Mouse (Mus musculus) T-helper 1 cell (primary cell): ENCODE data around the gene Unc13a.

Experiments
- in situ Hi-C: fragments of 300-600 bp; cut with MboI, MseI; formaldehyde crosslinking; loops from one replicate; pipeline ENCODE4 v1.15.1; 2025; ENCODE audit warnings: high pct_unique_total_duplicates

The Unc13a gene

DNA sequence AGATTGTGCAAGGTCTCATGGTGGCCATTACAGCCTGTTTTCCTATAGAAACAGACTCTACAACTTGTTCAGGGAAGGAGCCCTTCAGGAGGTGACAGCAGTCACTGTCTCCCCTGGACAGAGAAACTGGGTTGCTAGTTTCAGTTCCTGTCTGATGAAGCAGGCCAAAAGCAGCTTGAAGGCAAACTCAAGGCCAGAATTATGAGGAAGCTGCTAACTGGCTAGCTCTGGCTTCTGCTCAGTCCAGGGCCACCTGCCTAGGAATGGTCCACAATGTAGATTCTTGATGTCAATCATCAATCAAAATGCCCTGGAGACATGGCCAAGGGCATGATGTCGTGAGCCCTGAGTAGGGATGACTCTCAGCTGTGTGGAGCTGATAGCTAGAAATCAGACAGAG lies 46.5 kb downstream of the Unc13a start:
- in situ Hi-C loops, result no loop called here

DNA sequence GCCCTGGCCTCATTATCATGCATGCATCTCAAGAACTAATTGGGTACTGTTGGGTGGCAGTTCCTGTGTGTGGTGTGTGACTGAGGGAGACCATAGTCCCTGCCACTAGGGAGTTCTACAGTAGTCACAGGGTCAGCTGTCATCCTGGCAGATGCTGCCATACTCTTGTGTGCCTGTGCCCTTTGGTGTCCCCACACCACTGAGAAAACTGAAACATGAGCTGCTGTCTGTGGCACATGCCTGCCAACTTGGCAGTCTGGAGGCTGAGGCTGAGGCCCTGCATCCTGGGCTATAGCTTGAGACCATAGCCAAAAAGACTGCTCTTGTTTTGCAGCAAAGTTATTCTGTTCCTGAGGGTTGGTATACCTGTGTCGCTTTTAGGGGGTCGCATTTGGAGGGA lies 51.8 kb downstream of the Unc13a start:
- in situ Hi-C loops, result loop anchor here (25.0 kb wide), 1 partner anchor 1743 kb away; the partner anchor contains the start of gene Large1

DNA sequence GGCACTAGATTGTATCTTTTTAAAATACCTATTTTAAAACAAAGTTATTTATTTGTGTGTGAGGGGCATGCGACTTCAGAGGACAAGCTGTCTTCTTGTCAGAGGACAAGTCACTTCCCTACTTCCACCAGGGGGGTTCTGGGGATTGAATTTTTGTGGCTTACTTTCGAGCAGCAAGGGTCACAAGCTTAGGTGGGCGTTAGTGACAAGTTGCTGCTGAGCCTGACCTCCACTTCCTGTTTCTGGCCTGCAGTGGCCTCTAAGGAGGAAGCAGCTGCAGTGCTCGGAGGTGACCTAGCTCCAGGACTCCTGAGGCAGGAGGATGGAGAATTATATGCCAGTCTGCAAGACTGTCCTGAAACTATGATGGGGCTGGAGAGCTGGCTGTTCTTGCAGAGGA lies 58.1 kb downstream of the Unc13a start:
- in situ Hi-C loops, result loop anchor here (25.0 kb wide), 1 partner anchor 1749 kb away; the partner anchor contains the start of gene Large1

DNA sequence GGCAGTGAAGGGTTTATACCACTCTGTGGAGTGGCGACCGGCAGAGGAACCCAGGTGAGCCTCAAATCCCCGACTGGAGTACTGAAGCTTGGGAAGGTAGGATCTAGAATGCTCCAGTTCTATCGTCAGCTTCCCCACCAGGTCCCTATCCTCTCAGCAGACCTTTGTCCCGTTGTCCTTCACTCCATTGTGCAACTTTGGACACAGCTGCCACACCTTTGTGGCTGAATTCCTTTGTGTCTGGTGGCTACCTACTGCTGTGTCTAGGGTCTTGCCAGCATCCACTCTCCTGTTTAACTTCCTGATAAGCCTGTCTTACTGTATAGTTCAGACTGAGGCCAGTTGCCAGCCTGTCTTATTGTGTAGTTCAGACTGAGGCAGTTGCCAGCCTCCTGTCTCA lies 59.4 kb downstream of the Unc13a start:
- in situ Hi-C loops, result loop anchor here (25.0 kb wide), 1 partner anchor 1750 kb away; the partner anchor contains the start of gene Large1

DNA sequence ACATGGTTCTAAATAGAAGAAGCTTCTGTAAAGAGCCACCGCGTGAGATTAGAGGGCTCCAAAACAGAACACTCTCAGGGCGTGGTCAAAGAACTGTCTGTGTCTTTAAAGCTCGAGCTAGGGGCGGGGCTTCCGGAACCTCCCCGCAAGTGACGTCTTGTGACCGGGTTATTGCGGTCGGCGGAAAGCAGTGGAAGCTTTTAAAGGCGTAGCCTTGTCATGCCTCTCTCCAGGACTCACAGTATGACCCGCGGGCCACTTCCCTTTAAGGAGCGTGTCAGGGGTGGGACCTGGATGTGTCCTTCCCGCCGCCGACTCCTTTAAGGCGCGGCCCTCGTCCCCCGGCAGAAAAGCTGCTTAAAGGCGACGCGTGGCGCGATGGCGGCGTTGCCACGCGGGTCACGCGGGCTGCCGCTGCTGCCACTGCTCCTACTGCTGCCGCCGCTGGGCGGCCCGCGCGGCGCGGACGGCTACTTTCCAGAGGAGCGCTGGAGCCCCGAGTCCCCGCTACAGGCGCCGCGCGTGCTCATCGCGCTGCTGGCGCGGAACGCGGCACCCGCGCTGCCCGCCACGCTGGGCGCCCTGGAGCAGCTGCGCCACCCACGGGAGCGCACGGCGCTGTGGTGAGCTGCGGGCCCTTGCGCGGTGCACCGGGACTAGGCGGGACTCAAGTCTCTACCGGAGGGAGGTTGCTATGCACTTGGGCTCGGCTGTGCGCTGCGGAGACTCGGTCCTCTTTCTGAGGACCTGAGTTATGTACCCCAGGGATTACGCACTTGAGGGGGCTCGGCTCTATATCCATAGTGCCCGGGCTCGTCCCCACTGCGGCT lies 60.5 kb downstream of the Unc13a start, which contains the start of gene Colgalt1:
TSS of gene Colgalt1 (plus strand) at position 177 of the 830 bp plus-strand sequence.
- in situ Hi-C loops, result loop anchor here (25.0 kb wide), 1 partner anchor 1751 kb away; the partner anchor contains the start of gene Large1

DNA sequence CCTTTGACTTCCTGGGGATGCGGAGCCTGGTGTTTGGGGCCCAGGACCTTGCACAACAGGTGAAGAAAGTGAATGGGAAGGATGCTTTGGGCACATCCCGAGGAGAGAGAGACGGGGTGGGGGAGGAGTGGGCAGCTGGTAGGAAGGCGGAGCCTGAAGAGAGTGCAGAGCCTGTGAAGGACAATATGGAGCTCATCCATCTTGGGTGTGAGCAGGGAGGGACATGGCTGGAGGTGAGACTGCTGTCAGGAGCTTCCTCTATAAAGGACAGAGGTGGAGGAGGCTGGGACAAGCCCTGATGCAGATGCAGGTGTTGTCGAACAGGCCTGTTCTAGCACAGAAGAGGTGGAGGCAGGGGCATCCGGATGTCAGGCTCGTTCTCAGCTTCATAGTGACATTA lies 67.5 kb downstream of the Unc13a start:
- in situ Hi-C loops, result loop anchor here (5.0 to 25.0 kb wide), 2 partner anchors 42 to 1758 kb away; partner anchors contain the start of gene Large1

DNA sequence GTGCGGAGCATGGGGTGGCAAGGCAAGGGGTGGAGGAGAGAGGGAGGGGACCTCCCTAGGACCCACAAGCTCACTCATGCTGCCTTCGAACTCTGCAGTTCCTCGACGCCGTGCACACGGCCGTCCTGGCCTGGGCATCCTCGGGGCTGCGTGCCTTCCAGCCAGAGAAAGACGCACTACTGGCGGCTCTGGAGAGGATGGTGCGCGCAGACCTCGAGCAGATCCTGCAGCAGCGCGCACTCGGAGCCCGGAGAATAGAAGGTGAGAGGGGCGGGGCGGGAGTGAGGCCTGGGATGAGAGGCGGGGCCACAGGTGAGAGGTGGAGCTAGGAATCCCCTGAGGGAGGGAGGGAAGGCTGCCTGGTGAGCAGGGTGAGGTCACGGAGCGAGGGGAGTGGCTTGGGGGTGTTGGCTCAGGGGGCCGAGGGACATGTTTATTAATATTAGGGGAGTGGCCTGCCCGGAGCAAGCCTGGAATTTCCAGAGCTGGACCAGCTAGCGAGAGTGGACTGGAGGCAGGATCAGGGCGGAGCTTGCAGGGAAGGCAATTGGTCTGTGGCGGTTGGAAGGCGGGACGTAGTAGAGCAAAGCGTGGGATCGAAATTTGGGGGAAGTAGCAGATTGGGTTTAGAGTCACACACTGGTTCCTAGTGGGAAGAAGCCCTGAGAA lies 68.8 kb downstream of the Unc13a start:
- in situ Hi-C loops, result loop anchor here (5.0 to 25.0 kb wide), 2 partner anchors 40 to 1760 kb away; partner anchors contain the start of gene Large1

DNA sequence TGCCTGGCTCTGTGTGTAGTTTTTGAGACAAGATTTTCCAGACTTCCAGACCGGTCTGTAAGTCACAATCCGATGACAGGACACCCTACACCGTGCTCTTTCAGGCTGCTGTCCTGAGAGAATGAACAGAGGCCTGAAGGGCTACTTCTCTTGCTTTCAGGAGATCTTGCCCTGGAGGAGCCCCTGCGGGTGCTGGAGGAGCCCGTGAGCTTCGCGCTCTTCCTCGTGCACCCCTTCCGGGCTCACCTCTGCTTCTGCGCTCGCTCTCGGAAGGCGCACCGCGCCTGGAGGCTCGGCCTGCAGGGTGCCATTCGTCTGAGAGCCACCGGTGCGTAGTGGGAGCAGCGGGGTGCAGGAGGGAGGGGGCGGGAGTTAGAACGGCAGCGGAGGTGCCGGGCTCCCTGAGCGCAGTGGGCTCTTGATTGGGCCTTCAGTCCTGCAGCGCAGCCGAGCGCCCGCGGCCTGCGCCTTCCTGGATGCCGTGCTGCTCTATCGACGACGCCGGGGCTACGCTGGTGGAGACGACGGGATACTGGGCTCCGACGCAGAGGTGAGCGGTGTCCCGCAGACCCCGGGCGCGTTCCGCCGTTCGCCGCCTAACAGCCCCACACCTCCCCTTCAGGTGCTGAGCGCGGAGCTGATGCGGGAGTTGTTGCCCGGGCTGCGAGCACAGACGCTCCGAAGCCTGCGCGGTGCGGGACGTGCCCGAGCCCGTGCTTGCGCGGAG lies 69.5 kb downstream of the Unc13a start:
- in situ Hi-C loops, result loop anchor here (5.0 to 25.0 kb wide), 2 partner anchors 40 to 1760 kb away; partner anchors contain the start of gene Large1

DNA sequence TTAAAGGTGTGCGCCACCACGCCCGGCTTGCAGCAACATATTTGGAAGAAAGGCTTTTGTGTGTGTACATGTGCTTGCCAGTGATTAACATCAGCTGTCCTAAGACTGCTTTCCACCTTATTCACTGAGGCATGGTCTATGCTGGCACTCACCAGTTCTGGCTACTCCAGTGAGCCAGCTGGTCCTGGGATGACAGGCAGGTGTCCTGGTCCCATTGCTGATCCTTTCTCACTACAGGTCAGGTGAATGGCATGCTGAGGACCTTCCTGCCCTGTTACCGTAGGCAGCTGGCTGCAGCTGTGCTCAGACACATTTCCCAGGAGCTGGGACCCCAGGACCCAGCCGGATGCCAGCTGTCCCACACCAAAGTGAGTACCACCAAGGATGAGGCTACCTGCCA lies 72.7 kb downstream of the Unc13a start:
- in situ Hi-C loops, result no loop called here

DNA sequence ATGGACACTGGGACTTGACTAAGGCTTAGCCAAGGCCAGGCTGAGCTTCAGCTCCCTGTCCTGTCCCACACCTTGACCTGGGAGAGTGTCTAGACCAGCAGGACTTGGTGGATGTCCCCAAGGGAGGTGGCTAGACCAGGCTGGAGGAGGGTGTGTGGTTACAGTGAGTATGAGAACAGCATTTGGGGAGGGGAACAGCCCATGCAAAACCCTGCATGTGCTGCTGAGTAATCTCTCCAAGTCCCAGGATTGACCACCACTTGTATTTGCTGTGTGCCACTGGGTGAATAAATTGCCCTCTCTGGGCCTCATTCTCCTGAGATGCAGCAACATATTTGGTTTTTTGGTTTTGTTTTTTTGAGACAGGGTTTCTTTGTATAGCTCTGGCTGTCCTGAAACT lies 73.2 kb downstream of the Unc13a start:
- in situ Hi-C loops, result no loop called here

DNA sequence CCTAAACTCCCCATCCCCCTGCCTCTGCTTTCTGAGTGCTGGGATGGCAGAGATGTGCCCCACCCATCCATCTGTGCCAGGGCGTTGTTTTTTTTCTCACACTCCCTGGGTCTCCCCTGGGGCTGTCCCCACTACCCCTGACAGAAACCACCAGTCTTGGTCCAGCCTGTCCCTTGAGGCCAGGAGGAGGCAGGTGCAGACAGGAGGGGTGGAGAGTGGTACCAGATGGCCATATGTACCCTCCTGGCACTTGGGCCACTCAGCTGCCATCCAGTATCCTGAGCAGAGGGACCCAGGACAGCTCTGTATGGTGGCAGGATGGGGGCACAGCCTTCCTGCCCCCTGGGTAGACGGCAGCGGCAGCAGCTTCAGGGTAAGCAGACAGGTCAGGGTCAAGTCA lies 74.1 kb downstream of the Unc13a start, which contains the start of gene Fam129c:
TSS of gene Fam129c (plus strand) at position 198 of the 400 bp plus-strand sequence.
- in situ Hi-C loops, result no loop called here

DNA sequence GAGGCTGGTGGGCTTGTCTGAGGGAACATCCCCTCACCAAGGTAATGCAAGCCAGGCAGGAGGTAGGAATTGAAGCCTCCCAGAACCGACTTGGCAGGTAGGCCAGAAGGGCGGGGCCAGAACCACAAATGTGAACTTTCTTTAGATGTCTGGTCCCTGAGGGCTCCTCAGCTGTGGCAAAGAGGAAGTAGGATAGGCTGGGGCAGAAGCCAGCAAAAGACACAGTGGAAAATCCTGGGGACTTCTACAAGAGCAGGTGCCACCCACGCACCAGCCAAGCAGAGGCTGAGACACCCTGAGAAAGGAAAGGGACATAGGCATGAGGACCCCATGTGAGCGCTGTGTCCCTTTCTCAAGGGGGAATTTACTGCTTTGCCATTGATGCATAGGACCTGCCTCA lies 74.8 kb downstream of the Unc13a start:
- in situ Hi-C loops, result no loop called here

DNA sequence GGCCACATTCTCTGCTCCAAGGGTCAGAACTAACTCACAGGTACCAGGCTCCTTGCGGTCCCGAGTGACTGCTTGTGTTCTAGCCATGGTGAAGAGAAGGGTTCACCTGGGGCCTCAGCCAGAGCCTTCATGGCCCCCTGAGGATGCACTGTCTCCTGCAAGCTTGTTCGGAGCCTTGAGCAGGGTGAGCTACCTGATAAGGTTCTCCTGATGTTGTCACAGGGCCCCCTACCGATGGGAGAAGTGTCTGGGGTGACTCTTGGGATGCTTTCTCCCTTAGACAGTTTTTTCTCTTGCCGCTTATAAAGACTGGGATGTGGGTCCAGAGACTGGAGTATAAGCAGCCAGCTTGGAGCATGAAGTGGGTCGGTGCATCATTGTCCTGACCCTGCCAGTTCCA lies 75.2 kb downstream of the Unc13a start:
- in situ Hi-C loops, result no loop called here

DNA sequence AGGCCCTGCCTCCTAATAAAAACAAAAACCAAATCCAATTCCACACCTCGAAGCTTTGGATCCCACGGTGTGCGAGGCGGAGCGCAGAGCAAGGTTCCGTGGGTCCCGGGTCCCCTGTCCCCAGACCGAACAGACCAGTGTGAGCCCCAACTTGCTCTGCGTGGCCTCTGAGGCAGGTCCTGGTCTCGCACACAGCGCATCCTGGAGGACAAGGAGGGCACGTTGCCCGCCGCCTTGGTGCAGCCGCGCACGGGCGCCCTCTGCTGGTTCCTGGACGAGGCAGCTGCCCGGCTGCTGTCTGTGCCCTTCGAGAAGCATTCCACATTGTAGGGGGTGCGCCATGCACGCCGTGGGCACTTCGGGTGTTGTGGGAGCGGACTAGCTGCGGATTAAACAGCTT lies 75.7 kb downstream of the Unc13a start:
- in situ Hi-C loops, result no loop called here

DNA sequence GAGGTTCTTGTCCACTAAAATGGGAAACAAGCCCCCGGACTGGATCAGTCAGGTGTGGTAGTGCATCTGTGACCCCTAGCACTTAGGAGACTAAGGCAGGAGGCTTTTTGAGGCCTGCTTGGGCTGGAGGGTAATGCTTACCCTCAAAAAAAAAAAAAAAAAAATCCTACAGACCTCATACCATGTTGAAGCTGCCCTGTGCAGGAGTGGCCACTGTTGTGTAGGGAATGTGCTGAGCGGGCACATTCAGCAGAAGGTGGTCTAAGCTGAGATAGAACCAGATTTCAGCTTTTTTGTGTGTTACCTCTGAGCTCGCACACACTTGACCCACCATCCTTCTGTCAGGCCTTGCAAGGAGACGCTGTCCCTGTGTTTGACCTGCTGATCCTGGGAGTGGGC lies 77.2 kb downstream of the Unc13a start:
- in situ Hi-C loops, result no loop called here

DNA sequence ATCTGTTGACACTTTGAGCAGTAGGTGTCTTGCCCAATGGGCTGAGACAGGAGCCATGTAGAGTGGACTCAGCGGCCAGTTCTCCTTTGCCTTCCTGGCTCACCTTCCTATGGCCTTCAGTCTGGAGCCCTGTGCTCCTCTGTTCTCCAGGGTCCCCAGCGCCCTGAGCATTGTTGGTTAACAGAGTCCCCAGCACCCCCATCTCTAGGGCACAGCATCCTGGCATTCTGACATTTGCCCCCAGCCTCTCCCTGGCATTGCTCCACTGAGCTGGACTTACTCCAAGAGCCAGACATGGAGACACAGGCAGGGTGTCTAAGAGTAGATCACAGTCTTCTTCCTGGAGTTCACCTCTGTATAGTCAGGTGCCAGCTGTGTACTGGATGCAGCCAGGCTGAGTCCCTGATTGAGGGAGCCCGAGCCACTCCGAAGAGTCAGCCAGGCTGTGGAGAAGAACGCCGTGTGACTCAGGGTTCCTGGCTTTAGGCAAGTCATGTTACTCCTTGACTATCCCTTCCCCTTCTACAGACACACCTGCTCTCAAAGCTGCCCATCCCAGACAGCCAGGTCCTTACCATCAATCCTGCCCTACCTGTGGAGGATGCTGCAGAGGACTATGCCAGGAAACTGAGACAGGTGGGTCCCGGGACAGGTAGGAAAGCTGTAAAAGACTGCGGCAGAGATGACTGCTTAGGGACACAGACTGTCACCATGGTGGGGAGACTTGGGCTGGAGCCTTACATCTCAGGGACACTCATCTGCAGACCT lies 77.8 kb downstream of the Unc13a start:
- in situ Hi-C loops, result no loop called here

DNA sequence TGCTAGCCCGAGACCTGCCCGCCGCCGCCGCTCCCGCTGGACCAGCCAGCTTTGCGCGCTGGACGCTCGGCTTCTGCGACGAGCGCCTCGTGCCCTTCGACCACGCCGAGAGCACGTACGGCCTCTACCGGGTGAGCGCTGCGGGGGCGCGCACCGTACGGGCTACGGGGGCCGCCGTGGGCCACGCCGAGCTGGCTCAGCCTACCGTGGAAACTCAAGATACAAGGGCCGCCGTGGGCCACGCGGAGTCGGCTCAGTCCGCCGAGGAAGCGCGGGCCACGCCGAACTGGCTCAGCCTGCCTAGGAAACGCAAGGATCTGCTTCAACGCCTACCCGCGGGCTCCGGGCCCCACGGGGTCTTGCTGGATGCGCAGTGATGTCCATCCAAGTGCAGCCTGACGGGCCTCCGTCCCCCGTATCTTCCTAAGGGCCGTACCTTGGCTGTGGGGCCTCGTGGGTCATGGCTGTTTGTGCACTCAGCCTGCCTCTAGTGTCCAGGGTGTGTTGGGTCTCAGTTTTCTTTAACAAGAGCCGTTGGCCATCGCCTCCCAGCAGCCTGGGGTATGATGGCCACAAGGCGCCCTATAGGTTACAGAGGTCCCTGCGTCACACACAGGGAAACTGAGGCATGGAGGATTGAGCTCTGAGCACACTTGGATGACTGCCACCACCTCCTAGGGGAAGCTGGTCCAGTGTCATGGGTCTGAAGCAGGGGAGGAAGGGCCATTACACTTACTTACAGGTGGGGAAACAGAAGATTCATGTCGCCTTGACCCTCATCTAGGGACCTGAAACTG lies 79.0 kb downstream of the Unc13a start:
- in situ Hi-C loops, result no loop called here

DNA sequence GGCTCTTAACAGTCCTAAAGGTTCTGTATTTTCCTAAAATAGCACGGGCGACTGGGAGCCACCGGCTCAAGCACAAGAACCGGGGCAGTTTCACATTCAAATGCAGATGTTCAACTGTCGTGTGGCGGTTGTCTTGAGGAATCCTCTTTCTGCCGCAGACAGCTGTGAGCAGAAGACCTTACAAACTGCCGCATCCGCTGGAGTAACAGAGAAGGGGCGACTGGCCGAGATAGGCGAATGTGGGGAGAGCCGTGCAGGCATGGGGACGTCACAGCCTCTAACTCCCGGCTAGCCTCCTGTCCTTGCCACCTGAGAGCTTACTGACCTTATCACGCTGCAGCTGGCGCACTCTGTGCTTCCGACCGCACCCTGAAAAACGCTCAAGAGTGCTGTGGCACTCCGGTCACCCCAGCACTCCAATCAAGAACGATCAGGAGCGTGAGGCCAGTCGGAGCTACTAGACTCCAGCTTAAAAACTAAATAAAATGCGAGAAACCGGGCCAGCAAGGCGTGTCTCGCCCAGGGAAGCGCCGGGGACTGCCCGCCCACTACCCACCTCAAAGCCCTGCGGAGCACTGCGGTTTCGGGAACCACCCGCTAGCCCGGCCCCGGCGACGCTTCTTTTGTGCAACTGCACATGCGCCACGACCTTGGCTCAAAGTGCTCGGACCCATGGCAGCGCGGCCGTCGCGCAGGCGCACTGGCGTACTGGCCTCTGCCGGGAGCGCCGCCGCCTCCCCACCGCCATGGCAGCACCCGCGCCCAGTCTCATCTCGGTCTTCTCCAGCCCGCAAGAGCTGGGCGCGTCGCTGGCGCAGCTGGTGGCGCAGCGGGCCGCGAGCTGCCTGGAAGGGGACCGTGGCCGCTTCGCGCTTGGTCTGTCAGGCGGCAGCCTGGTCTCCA lies 79.8 kb downstream of the Unc13a start, which contains the start of gene Pgls:
TSS of gene Pgls (plus strand) at position 706 of the 903 bp plus-strand sequence.
- in situ Hi-C loops, result no loop called here

DNA sequence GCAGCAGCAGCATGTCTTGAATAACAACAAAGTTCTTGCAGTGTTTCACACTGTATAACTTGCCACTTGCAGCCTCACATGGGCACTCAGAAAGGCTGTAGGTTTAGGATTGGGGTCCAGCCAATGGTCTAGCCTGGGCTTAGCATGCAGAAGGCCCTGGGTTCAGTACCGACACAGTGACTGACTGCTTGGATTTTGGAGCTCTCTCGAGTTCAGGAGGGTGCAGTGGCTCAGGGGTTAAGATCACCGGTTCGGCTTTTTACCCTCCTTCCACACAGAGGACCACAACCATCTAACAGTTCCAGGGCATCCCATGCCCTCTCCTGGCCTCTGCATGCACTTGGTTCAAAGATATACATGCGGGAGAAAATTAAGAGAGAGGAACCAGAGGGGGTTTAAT lies 80.5 kb downstream of the Unc13a start:
- in situ Hi-C loops, result no loop called here
